Mouse (Mus musculus) heart, adult 2 months (tissue): Measurements from ENCODE around the gene Plxna4.
A peak's percentile ranks its signal among the peaks of the same experiment; 100 is the strongest.

ENCODE experiments used
- CTCF ChIP-seq: fragments of 200-600 bp; IDR thresholded peaks from 2 replicates; pipeline ENCODE4 v1.8.1; 2022; ENCODE audit warnings: antibody characterized with exemption, mild to moderate bottlenecking, moderate library complexity
- POLR2A ChIP-seq: fragments of 200-500 bp; IDR thresholded peaks from 2 replicates; pipeline ENCODE4 v1.6.1; 2011; ENCODE audit warnings: mild to moderate bottlenecking, low read depth, low read length, control low read depth; ENCODE audit not compliant: insufficient read depth

DNA sequence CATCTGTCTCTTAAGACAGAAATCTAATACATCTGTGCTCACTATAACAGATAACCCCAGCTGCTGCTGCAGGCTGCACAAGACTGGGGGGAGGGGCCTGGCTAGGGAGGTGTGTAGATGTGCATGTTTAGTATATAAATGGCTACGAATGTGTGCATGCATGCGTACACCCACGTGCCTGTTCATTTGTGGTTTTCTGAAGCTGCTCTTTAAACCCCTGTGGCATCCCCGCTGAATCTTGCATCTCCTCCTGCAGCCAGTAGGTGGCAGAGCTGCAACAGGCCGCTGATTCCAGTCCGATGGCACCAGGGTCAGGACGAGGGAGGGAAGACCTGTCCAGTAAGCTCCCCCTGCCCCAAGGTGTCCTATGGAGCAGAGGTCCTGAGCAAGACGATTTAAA, 260.0 kb downstream of the Plxna4 start:
- TF ChIP-seq CTCF (peak; percentile 100), POLR2A (no peak)
